Mouse (Mus musculus) forebrain, embryonic 16.5 days (tissue): ENCODE data around the gene Mllt1. TPM values are rescaled to one million over a fixed set of nuclear protein-coding genes. Genes with fewer than 3 reads are reported as not detected.

ENCODE experiments used
- ATAC-seq: fragments of 200-750 bp; cut with Nextera tagmentation; 2 replicates; pipeline ENCODE4 v1.8.0; 2017; ENCODE audit warnings: mild to moderate bottlenecking, moderate library complexity
- H3K27ac ChIP-seq: fragments of 300-500 bp; sonication (generic); 2 replicates; pipeline ENCODE4 v1.5.1; 2014; ENCODE audit warnings: low read length, control low read depth
- H3K27me3 ChIP-seq: fragments of 300-500 bp; sonication (generic); replicated peaks from 2 replicates; pipeline ENCODE4 v1.6.1; 2014; ENCODE audit warnings: low read length; ENCODE audit not compliant: control insufficient read depth, insufficient read depth
- H3K36me3 ChIP-seq: fragments of 300-500 bp; sonication (generic); 2 replicates; pipeline ENCODE4 v1.6.1; 2014; ENCODE audit not compliant: control insufficient read depth, insufficient read depth
- H3K4me1 ChIP-seq: fragments of 300-500 bp; sonication (generic); replicated peaks from 2 replicates; pipeline ENCODE4 v1.6.1; 2014; ENCODE audit warnings: low read length; ENCODE audit not compliant: control insufficient read depth, insufficient read depth
- H3K4me2 ChIP-seq: fragments of 300-500 bp; sonication (generic); 2 replicates; pipeline ENCODE4 v1.6.1; 2014; ENCODE audit warnings: mild to moderate bottlenecking, low read length, control low read depth
- H3K4me3 ChIP-seq: fragments of 300-500 bp; sonication (generic); replicated peaks from 2 replicates; pipeline ENCODE4 v1.5.1; 2014; ENCODE audit warnings: mild to moderate bottlenecking, low read length, control low read depth
- H3K9ac ChIP-seq: fragments of 300-500 bp; sonication (generic); replicated peaks from 2 replicates; pipeline ENCODE4 v1.6.1; 2014; ENCODE audit warnings: low read depth, low read length, control low read depth
- H3K9me3 ChIP-seq: fragments of 300-500 bp; sonication (generic); 2 replicates; pipeline ENCODE4 v1.6.1; 2016; ENCODE audit warnings: low read length; ENCODE audit not compliant: control insufficient read depth
- WGBS: fragments of 180-500 bp; shearing (Covaris S2); extraction: QIAGEN DNeasy Blood & Tissue Kit; methylation state at CpG from one replicate; pipeline ENCODE4 v1.1.7; 2014; 5-methylcytosine and 5-hydroxymethylcytosine counted together
- polyA plus RNA-seq: library from polyadenylated mRNA; unstranded; fragments of >200 nt; fragmentation: Nextera tagmentation; extraction: Ambion mirVana; gene quantifications from 2 replicates; pipeline ENCODE4 v1.2.1, GENCODE M21; 2015

Mllt1 gene
- polyA plus RNA-seq, 1 experiment from 2014 or later, result 86.1 TPM

DNA sequence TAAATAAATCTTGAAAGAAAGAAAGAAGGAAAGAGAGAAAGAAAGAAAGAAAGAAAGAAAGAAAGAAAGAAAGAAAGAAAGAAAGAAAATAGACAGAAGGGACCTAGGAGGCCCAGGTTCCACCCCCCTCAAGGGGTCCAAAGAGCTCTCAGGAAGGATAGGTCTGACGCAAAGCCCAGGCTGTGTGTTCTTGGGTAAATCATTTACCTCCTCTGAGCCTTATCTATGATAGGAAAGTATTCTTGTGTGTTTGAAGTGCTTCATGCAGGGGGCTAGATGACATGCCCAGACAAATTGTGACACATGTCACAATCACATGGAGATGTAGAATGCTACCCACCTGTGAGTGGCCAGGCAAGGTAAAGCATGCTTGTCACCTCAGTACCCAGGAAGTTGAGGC lies 17.4 kb upstream of the Mllt1 start:
- no peak for ATAC-seq
- Histone ChIP-seq H3K9ac (no peak overlapping the region), H3K4me1 (no peaks in the 10 kb centered on the region)

DNA sequence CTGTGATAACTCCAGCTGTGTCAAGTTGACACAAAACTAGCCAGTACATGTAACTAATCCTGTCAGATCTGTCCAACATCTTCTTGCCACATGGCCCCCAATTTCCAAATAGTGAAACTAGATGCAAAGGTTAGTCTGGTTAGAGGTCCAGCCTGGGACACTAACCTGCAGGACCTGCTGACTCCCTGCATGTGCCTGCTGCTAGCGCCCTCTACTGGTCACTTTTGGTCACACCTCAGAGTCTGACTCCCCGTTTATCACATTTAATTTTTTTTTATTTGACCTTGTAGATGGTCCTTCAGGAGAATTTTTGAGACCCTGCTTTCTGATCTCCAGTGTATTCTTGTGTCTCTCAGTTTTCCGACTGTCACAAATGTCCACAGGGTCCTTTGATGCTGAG lies 15.7 kb upstream of the Mllt1 start:
- H3K36me3 ChIP-seq, result no peaks in the 10 kb centered on the region
- no peak overlapping the region for H3K9ac ChIP-seq
- no peaks in the 10 kb centered on the region for H3K9me3 ChIP-seq
- no peak overlapping the region for H3K4me3 ChIP-seq
- H3K4me2 ChIP-seq, result no peak overlapping the region
- no peak for ATAC-seq
- H3K27me3 ChIP-seq, result no peaks in the 10 kb centered on the region
- no peaks in the 10 kb centered on the region for H3K4me1 ChIP-seq
- WGBS, result 18% methylated on average over 3 of the region's 3 CpGs
- H3K27ac ChIP-seq, result no peak overlapping the region

More for the DNA sequence above, 17.4 kb upstream of the Mllt1 start:
- Histone ChIP-seq H3K27ac (no peak overlapping the region), H3K4me2 (no peak overlapping the region), H3K36me3 (no peaks in the 10 kb centered on the region), H3K27me3 (no peaks in the 10 kb centered on the region), H3K4me3 (no peak overlapping the region), H3K9me3 (no peaks in the 10 kb centered on the region)
- WGBS, result 95% methylated on average over 1 of the region's 1 CpGs

DNA sequence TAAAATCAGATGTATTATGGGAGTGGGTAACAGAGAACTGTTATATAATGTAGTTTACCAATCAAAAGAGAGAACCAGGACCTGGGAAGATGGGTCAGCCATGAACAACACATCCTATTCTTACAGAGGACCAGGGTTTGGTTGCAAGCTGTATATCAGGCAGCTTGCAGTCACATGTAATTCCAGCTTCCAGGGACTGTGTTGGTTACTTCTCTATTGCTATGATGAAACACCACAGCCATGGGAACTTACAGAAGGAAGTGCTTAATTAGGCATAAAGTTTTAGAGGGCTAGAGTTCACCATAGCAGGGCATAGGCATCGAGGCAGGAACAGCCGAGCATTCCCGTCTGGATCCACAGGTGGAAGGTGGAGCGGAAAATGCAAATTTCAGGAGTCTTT lies 3.5 kb upstream of the Mllt1 start:
- Histone ChIP-seq H3K27me3 (0 out of 2 replicates have a peak, but pooled peaks cover 2% of the 10 kb centered on the region), H3K9me3 (no peaks in the 10 kb centered on the region), H3K36me3 (no peaks in the 10 kb centered on the region), H3K27ac (no peak overlapping the region), H3K4me3 (no peak overlapping the region), H3K9ac (no peak overlapping the region), H3K4me1 (peaks cover 9% of the 10 kb centered on the region), H3K4me2 (no peak overlapping the region)
- no peak for ATAC-seq
- WGBS, result 84% methylated on average over 4 of the region's 4 CpGs

DNA sequence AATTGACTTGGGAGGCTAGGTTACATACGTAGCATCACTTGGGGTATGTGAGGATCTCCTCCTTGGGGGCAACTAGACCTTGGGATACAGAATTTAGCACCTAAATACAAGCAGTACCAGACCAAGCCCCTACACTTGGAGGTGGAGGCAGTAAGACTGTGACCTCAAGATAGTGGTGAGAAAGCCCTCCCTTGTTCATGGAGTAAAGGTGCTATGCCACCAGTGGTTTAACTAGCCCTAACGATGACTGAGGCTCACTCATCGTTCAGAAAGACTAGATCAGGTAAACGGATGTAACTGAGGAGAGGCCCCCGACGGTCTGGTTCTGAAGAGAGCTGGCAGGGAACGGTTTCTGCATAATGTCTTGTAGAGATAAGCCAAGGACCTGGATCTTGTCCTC lies 1.5 kb upstream of the Mllt1 start:
- H3K9ac ChIP-seq, result no peak overlapping the region
- H3K4me1 ChIP-seq, result peaks cover 26% of the 10 kb centered on the region
- 0 out of 2 replicates have a peak, but pooled peaks cover 2% of the 10 kb centered on the region for H3K27me3 ChIP-seq
- ATAC-seq, result no peak
- H3K36me3 ChIP-seq, result no peaks in the 10 kb centered on the region
- no peaks in the 10 kb centered on the region for H3K9me3 ChIP-seq
- H3K4me3 ChIP-seq, result no peak overlapping the region
- H3K27ac ChIP-seq, result no peak overlapping the region
- H3K4me2 ChIP-seq, result no peak overlapping the region
- 94% methylated on average over 7 of the region's 7 CpGs for WGBS

DNA sequence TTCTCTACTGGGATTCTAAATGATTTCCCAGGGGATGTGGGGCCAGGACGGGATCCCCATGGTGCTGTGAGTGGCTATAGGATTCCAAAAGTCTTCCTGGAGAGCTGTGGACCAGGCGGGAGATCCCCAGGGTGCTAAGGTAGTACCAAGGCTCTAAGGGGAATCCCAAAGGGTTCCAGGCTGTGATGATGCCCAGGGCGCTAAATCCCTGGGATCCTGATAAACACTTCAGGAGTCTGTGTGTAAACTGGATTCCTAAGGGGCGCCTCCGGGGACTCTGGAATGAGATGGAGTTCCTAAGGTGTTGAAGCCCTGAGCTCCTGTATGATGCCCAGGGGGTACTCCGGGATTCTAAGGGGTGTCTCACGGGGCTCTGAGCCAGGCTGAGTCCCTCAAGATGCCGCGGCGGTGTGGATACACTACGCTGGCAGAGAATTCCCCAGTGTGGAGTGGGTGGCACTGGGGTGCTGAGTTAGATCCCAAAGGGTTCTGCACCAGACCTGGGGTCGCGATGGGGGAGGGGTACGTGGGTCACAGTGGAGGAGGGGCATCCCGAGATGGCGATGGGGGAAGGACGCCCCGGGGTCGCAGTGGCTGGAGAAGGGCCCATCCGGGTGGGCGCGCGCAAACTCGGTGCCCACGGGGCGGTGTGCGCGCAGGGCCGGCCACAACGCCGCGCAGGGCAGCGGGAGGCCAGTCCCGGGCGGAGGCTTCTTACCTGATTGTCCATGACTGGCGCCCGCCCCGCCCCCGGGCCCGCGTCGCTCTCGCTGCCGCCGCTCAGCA lies 477 bp downstream of the Mllt1 start:
- Histone ChIP-seq H3K4me2 (peak overlapping the region; percentile 82), H3K9ac (peak overlapping the region; percentile 77), H3K4me3 (peak overlapping the region; percentile 82), H3K36me3 (no peaks in the 10 kb centered on the region), H3K4me1 (peaks cover 28% of the 10 kb centered on the region), H3K9me3 (no peaks in the 10 kb centered on the region), H3K27me3 (0 out of 2 replicates have a peak, but pooled peaks cover 2% of the 10 kb centered on the region), H3K27ac (peak overlapping the region; percentile 64; the same call in 1 of the 2 replicates)
- WGBS, result under 1% methylated on average over 35 of the region's 45 CpGs
- peak; percentile 19 for ATAC-seq

DNA sequence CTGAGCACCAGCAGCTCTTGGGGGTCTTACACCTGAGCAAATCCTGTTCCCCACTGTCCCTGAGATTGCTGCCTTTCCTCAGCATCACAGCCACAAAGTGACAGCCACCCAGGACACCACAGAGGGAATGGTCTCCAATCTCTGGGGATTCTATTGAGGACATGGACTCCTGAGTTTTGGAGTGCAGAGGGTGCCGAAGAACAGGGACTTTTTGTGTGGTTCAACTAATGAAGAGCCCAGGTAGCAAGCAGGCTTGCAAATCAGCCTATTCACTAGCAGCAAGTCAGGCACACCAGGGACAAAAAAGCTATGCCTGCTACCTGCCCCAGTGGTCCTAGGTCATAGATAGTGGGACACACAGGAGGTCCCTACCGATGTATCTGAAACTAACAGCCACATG lies 1.8 kb downstream of the Mllt1 start:
- peak overlapping the region; percentile 82 for H3K4me2 ChIP-seq
- H3K27me3 ChIP-seq, result no peaks in the 10 kb centered on the region
- H3K4me1 ChIP-seq, result peaks cover 30% of the 10 kb centered on the region
- no peak overlapping the region for H3K27ac ChIP-seq
- no peak for ATAC-seq
- H3K9ac ChIP-seq, result no peak overlapping the region
- H3K4me3 ChIP-seq, result no peak overlapping the region
- WGBS, result 81% methylated on average over 2 of the region's 2 CpGs
- no peaks in the 10 kb centered on the region for H3K36me3 ChIP-seq
- no peaks in the 10 kb centered on the region for H3K9me3 ChIP-seq

DNA sequence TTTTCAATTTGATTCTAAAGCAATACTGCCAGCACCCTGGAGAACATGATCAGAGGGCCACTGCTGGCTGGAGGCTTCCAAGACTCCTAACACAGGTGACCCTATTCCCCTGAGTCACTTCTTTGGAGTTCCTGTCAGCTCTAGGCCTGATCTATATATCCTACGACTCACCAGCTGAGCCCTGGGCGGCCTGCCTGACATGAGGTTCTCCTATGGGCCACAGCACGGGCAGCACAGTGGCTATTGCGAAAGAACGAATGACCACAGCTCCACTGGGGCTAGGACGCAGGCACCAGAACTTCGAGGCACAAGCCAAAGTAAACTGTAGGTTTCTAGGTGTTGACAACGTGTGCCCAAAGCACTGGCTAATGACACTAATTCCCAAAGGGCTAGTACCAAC lies 5.2 kb downstream of the Mllt1 start:
- no peaks in the 10 kb centered on the region for H3K9me3 ChIP-seq
- no peak overlapping the region for H3K27ac ChIP-seq
- no peak for ATAC-seq
- no peak overlapping the region for H3K9ac ChIP-seq
- H3K4me3 ChIP-seq, result no peak overlapping the region
- H3K4me1 ChIP-seq, result peaks cover 30% of the 10 kb centered on the region
- WGBS, result 87% methylated on average over 8 of the region's 8 CpGs
- H3K27me3 ChIP-seq, result no peaks in the 10 kb centered on the region
- no peak overlapping the region for H3K4me2 ChIP-seq
- H3K36me3 ChIP-seq, result no peaks in the 10 kb centered on the region

DNA sequence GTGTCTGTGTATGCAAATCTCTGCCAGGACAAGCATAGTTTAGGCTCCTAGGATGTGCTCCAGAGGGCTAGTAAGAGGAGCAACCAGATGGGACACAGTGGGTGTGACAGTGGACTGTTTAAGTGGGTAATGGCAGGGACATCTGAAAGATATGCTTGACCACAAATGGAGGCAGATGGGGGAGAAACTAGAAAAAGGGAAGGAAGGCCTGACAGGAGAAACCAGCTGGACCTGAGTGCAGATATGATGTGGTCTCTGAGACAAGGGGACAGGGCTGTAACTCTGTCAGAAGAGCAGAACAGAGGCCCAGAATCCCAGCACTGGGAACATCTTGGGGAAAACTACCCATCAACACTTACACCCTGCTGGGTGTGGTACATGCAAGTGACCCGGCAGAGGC lies 5.7 kb downstream of the Mllt1 start:
- 94% methylated on average over 1 of the region's 1 CpGs for WGBS
- no peak overlapping the region for H3K27ac ChIP-seq
- ATAC-seq, result no peak
- no peak overlapping the region for H3K9ac ChIP-seq
- H3K4me3 ChIP-seq, result no peak overlapping the region
- H3K4me1 ChIP-seq, result peaks cover 29% of the 10 kb centered on the region
- no peaks in the 10 kb centered on the region for H3K9me3 ChIP-seq
- no peaks in the 10 kb centered on the region for H3K27me3 ChIP-seq
- no peaks in the 10 kb centered on the region for H3K36me3 ChIP-seq
- no peak overlapping the region for H3K4me2 ChIP-seq

DNA sequence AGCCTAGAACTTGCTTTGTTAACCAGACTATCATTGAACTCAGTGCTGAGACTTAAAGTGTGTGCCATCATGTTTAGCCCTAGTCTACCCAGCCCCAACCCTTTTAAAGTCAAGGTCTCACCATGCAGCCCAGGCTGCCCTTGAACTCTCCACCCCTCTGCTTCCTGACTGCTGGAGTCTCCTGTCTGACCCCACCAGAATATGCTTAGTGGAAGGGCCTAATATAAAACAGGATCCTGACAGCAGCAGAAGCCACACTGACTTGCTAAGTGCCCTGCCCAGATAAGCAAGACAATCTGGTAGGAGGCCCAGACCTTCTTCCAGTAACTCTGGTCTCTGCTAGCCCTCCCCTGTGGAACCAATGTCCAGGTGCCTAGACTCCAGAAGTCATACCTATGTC lies 6.1 kb downstream of the Mllt1 start:
- peaks cover 24% of the 10 kb centered on the region for H3K4me1 ChIP-seq
- no peaks in the 10 kb centered on the region for H3K36me3 ChIP-seq
- no peak overlapping the region for H3K9ac ChIP-seq
- no peak overlapping the region for H3K4me2 ChIP-seq
- H3K4me3 ChIP-seq, result no peak overlapping the region
- ATAC-seq, result no peak
- H3K27me3 ChIP-seq, result no peaks in the 10 kb centered on the region
- no peak overlapping the region for H3K27ac ChIP-seq
- H3K9me3 ChIP-seq, result no peaks in the 10 kb centered on the region
